Mouse (Mus musculus): ENCODE measurements around the gene Gm4312. TPM values are rescaled to one million over a fixed set of nuclear protein-coding genes. Genes with fewer than 3 reads are reported as not detected.
"Not testable (repeated sequence)": the region's sequence is repeated elsewhere in the genome, so short reads cannot be mapped to it uniquely, and the experiment has no call there.

Gm4312 gene
- polyA plus RNA-seq, 1 experiment from 2014 or later, result not detected

- H3K9ac ChIP-seq (replicated peaks; ENCODE audit: low read length); H3K27ac ChIP-seq (replicated peaks; ENCODE audit: low read depth, low read length); H3K27me3 ChIP-seq (ENCODE audit: control insufficient read depth, insufficient read depth, low read length); H3K4me3 ChIP-seq (replicated peaks; ENCODE audit: low read depth, low read length); H3K4me2 ChIP-seq (ENCODE audit: low read length); H3K36me3 ChIP-seq (ENCODE audit: control insufficient read depth, insufficient read depth, low read length); H3K4me1 ChIP-seq (ENCODE audit: control insufficient read depth, insufficient read depth, low read length); H3K9me3 ChIP-seq (ENCODE audit: control insufficient read depth, low read length); ATAC-seq (ENCODE audit: low FRiP score, low TSS enrichment); DNase-seq: not testable (repeated sequence)
- no CpG with 5 or more reads among the region's 2 CpGs for WGBS
Measured at GRCm38 (mm10) chr10:100335376-100335775, 47.0 kb downstream of the Gm4312 start, which contains the start of gene Gm4301. Gm4301 (plus strand) TSS chr10:100335676.

Other genes starting within 250 kb of the Gm4312 start
- not detected in 2 replicates for gene Gm4301, start 46.9 kb downstream of the Gm4312 start, polyA plus RNA-seq (2014; fragmentation: Nextera tagmentation; extraction: Ambion mirVana)
- not detected in 2 replicates for gene Gm4302, start 41.7 kb downstream of the Gm4312 start, polyA plus RNA-seq (2014; fragmentation: Nextera tagmentation; extraction: Ambion mirVana)
- gene Gm4303, start 36.6 kb downstream of the Gm4312 start, polyA plus RNA-seq (2014; fragmentation: Nextera tagmentation; extraction: Ambion mirVana), result not detected in 2 replicates
- gene Gm4305, start 31.5 kb downstream of the Gm4312 start, polyA plus RNA-seq (2014; fragmentation: Nextera tagmentation; extraction: Ambion mirVana), result not detected in 2 replicates
- gene Gm4307, start 21.2 kb downstream of the Gm4312 start, polyA plus RNA-seq (2014; fragmentation: Nextera tagmentation; extraction: Ambion mirVana), result not detected in 2 replicates
- gene Tmtc3, start 104.8 kb upstream of the Gm4312 start, polyA plus RNA-seq (2014; fragmentation: Nextera tagmentation; extraction: Ambion mirVana), result 10.3 and 11.7 TPM in 2 replicates
- gene Cep290, start 105.0 kb upstream of the Gm4312 start, polyA plus RNA-seq (2014; fragmentation: Nextera tagmentation; extraction: Ambion mirVana), result 7.4 TPM in 2 replicates
- gene 4930430F08Rik, start 207.9 kb upstream of the Gm4312 start, polyA plus RNA-seq (2014; fragmentation: Nextera tagmentation; extraction: Ambion mirVana), result 15.6 and 22.1 TPM in 2 replicates
- 0.27 and 0.34 TPM in 2 replicates for gene 1700017N19Rik, start 207.9 kb upstream of the Gm4312 start, polyA plus RNA-seq (2014; fragmentation: Nextera tagmentation; extraction: Ambion mirVana)